Mouse (Mus musculus): Measurements from ENCODE around the gene Cct4.

Gene Cct4

DNA sequence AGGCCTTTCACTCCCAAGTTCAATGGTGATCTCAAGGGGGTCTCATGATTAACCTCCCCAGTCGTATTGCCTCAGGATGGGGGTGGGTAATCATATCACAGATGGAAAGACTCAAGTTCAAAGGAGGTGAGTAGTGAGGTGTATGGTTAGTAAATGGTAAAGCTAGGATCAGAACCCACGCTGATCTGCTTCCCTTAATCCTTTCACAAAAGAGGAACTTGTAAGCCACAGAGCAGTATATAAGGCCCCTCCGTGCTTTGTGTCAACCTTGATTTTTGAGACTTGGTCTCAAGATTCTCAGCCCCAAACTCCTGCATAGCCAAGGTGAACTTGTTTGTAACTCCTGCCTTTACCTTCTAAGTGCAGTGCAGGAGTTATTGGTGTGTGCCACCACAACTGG, 33.9 kb downstream of the Cct4 start:
- DNase-seq (ENCODE audit: inconsistent age in 2 of 2, low spot score in 1 of 2): no peak

DNA sequence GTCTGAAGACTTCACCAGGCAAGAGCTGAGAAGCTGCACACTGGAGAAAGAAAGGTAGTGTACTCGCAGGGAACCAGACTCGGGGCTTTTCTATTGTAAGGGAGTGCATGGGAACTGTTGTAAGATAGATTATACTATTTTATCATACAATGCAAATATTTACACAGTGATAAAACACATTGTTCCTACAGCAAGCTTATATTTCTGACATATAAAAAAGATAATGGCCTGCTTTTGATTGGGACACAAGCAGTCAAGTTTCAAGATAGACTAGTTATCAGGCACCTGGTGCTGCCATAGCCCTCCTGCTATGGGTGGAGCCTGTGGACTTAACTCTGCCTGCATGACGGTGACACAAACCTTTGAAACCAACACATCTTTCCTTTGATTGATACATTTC, 38.6 kb downstream of the Cct4 start:
- no peak for DNase-seq (ENCODE audit: inconsistent age in 2 of 2, low spot score in 1 of 2)

- no peak for DNase-seq (ENCODE audit: inconsistent age in 2 of 2, low spot score in 1 of 2)
These were observed 39.1 kb downstream of the Cct4 start for GRCm38 (mm10) chr11:23029399-23029798.

GRCm38 (mm10) chr11:23047252-23047651, 56.9 kb downstream of the Cct4 start:
- DNase-seq (ENCODE audit: inconsistent age in 2 of 2, low spot score in 1 of 2): peak in 1 of 2 experiments; percentile 35

- DNase-seq (ENCODE audit: inconsistent age in 2 of 2, low spot score in 1 of 2): peak in 1 of 2 experiments; percentile 26
These were observed 57.6 kb downstream of the Cct4 start for GRCm38 (mm10) chr11:23047663-23048582.

GRCm38 (mm10) chr11:23049642-23050041, 59.3 kb downstream of the Cct4 start:
- no peak for DNase-seq (ENCODE audit: inconsistent age in 2 of 2, low spot score in 1 of 2)

- DNase-seq (ENCODE audit: inconsistent age in 2 of 2, low spot score in 1 of 2): peak; percentile 50 to 78
These were observed 62.0 kb downstream of the Cct4 start for GRCm38 (mm10) chr11:23052353-23052752.

Measured in adrenal gland, adult (tissue).